Mouse (Mus musculus) layer of hippocampus, postnatal 36 days (tissue): ENCODE data around the gene Paqr7. TPM values are rescaled to one million over a fixed set of nuclear protein-coding genes. Genes with fewer than 3 reads are reported as not detected.
"Not testable (repeated sequence)": the region's sequence is repeated elsewhere in the genome, so short reads cannot be mapped to it uniquely, and the experiment has no call there.

Source experiments
- DNase-seq, 2 experiments: peaks; one replicate each; pipeline ENCODE4 v3.0.0; 2022
- total RNA-seq, 2 experiments: library from RNA; stranded (reverse); gene quantifications; 2 replicates each; pipeline ENCODE4 v1.2.3; 2021

Gene Paqr7
- total RNA-seq, 2 experiments from 2014 or later = 63.6 to 69.1 TPM

DNA sequence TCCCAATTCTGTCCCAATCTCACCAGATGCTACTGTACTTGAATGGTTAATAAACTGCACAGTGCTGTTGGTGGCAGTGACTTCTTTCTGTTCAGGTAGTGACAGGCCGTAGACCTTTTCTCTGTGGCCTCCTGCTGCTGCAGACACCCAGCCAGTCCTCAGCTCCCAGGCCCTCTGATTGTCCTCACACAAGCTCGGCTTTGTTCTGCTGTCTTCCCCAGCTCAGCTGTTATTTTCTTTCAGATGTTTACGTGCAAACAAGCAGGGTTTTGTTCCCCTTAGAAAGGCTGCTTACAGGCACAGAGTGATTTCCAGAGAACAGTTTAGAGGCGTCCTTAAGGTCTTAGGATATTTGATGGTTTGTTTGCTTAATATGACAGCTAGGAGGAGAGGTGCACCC is 22.7 kb upstream of the Paqr7 start:
- DNase-seq = no peak

DNA sequence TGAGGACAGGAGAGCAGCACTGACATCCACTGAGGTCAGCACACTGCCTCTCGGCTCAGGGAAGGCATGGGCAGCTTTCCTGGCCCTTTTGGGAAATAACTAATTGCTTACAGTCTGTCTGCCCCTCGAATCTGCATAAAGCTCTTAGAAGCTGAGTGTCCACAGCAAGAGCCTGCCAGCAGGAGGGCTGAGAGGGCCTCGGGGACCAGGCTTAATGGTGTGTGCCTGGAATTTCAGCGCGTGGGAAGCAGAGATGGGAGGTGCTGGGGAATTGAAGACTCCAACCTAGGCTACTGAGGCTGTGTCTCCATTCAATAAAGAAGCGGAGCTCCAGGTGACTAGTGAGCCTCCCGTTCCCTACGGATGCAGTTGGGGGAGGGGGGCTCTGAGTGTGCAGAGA is 22.3 kb upstream of the Paqr7 start:
- DNase-seq = no peak

DNA sequence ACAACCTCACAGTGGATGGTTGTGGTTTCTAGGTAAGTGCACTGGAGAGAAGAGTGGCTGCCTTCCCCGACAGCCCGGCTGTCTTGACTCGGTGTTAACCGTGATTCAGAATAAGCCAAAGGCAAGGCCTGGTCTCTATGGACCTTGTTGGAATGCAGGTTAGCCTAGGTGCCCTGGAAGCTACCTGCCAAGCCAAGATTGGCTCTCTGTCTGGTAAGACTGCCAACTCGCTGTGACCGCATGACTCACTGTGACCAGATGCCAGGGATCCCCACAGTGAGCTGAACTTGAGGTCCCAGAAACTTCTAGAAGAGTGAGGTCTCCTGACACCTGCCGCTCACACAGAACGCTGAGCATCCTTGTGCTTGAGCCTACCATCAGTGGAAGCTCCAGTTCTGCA is 19.6 kb upstream of the Paqr7 start:
- DNase-seq = no peak

DNA sequence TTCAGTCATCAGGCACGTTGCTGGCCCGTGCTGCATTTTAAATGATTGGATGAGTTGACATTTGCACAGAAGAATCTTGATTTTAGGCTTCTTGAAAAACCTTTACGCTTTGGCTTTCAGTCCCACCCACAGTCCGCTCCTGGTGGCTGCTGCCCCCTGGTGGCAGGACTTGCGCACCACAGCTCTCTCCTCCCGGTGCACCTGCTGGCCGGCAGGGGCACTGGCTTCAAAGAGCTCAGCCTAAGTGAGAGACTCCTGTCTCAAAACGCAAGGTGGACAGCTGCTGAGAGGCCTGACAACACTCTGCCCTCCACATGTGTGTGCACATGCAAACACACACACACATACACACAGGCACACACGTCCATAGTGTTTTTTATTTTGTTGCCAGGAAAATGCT is 18.5 kb upstream of the Paqr7 start:
- peak; percentile 91 to 93 for DNase-seq

DNA sequence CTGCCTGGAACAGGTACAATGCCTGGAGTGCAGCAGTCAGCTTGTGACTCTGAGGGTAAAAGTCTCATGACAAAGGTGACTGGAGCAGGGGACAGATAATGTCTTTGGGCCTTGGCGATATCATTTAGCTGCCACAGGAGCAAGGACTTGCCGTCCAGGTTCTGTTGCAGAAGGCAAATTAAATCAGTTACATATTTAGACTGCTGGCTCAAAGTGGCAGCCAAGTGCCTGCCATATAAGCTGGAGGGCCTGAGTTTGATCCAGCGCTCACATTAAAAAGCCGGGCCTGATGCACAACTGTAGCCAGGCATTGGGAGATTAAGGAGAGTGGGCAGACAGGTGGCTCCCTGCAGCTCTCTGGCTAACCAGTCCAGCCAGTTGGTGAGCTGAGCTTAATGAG is 16.7 kb upstream of the Paqr7 start:
- DNase-seq = no peak

- peak; percentile 68 to 69 for DNase-seq
These were observed 15.6 kb upstream of the Paqr7 start for GRCm38 (mm10) chr4:134480864-134481263.

GRCm38 (mm10) chr4:134481270-134481669 is 15.2 kb upstream of the Paqr7 start:
- no peak for DNase-seq

DNA sequence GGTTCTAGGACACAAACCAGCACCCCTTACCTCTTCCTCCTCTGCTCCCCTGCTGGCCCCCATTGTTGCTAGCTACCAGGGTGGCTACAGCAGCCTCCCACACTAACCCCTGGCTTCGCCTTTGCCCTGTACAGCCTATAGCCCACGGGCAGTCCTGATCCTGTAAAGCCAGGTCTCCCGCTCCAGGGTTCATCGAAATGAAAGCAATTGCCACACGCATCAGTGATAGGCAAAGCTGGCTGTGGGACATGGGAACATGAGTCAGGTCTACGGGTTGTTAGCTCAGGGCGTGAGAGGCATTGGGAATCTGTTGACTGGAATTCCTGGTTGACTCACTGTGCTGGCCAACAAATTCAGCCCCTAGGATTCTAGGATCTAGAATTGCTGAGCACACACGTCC is 14.1 kb upstream of the Paqr7 start:
- no peak for DNase-seq

DNA sequence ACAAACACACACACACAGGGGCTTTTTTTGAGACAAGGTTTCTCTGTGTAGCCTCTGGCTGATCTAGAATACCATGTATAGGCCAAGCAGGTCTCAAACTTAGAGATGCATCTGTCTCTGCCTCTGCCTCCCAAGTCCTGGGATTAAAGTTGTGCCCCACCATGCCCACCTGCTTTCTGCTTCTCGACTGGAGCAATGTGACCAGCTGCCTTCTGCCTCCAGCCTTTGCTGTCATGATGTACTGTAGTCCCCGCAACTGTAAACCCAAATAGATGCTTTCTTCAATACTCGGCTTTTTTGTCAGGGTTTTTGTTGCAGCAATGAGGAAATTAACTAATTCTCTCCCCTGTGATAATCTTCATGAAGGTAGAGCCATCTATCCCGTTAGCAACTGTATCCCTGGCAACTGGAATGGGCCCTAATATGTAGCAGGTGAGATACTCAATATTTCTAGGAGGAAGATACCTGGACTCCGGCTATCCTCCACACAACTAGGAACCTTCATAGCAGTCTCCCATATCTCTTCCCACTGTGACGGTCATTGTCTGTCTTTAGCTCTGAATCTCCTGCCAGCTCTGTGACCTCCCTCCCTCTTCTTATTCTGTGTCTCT is 13.3 kb upstream of the Paqr7 start:
- no peak for DNase-seq

GRCm38 (mm10) chr4:134483696-134484095 is 12.8 kb upstream of the Paqr7 start:
- DNase-seq = peak; percentile 71 to 75

DNA sequence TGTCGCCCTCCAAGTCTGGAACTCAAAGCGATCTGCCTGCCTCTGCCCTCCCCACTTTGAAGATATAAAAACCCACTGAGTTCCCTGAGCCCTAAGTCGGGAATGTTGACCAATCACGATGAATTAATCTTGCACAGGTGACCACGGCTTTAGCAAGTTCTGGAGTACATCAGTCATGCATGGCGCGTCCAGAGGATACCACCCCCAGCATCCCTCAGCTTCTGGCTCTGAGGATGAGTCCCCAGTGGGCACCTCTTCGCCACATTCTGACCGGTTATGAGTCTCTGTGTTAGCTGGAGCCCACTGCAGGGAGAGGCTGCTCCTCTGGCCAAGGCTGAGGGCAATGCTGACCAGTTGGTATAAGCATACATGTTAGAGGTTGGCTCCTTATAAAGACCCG is 12.3 kb upstream of the Paqr7 start:
- DNase-seq = no peak

DNA sequence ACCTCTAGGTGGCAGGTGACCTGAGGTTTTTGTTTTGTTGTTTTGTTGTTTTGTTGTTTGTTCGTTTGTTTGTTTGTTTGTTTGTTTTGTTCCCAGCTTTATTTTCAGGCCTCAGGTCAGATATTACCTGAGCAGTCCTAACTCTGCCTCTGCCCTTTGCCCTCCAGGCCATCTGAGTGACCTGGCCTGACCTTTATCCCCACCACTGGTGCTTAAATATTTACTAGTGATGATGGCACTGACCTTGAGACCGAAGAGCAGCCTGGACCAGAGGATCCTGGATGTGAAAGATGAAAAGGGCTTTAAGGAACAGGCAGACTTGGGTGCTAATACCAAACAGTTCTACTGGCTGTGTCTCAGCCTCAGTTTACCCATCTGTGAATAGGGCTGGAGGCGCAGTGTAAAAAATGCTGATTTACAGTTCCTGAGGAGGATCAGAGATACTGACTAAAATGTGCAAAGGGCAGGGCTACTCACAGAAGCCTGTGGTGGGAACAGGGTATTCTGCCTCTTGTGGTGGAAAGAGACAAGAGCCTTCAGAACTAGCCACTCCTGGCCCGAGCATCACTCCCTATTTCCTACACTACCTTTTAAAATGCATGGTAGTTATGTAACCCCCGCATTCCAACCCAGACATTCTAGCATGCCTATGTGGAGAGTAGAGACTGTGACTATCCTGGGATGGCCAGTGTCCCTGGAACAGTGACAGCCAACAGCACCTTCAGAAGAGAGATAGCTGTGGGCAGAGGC is 11.2 kb upstream of the Paqr7 start:
- DNase-seq = no peak

DNA sequence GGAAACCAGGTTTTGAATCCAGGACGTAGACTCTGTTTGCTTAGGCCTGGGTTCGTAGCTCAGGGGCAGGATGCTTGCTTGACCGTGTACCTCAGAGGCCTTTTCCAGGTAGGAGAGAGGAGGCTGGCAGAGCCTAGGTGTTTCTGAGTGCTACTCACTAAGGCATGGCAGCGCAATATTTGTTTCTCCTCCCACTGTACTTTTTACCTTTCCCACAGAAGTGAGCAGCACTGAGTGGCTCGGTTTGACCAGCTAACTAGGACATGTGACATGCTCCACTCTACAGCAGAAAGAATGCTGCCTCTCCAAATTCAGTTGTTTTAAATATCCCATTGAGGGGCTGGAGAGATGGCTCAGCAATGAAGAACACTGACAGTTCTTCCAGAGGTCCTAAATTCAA is 8.3 kb upstream of the Paqr7 start:
- DNase-seq = no peak

GRCm38 (mm10) chr4:134489986-134490665 is 6.4 kb upstream of the Paqr7 start:
- no peak for DNase-seq

DNA sequence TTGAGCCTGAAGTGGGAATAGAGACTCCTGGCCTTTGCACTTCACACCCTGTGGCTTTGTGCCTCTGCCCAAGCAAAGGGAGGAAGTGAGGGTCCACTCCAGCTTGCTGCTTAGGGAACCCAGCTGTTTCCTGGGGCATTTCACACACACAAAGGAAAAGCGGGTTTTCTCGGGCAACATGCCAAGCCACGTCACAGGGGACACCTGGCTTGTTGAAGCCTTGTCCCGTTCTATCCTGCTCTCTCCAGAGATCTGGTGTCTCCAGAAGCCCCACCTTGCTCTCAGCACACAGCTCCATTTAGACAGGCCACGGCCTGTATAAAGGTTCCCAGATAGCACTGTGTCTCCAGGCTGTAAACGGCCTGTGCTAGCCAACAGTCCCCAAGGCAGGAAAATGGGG is 4.8 kb upstream of the Paqr7 start:
- DNase-seq = no peak

- not testable (repeated sequence) for DNase-seq
These were observed 2.3 kb upstream of the Paqr7 start for GRCm38 (mm10) chr4:134494161-134494560.

DNA sequence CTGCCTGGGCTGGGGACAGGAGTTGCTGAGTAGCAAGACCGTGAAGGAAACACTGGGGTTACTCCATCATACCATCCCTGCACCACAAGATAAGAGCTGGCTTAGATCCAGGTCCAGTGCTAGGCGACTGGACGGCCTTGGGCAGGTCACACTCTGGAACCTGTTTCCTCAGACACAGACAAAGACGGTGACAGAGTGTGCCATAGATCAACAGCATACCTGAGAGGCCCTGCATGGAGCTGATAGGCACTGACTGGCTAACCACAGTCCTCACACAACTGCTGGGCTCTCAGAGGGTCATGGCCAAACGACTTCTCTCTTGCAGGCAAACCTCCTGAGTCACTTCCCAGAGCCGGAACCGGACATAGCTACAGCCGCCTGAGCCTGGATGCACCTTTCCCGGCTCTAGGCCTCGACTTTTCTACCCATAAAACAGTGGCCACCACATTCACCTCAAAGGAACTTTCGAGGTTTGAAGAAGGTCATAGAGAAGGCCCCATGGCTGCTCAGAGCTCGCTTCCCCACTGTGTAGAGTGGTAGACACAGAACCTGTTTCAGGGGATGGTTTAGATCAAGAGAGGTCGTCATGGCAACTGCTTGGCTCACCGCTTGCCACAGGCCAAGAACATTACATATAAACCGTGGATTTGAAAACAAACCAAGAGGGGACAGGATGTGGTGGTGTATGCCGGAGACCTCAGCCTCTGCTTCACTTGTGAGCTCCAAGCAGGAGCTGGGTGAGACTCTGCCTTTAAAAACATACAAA is 1.5 kb upstream of the Paqr7 start:
- DNase-seq = no peak

DNA sequence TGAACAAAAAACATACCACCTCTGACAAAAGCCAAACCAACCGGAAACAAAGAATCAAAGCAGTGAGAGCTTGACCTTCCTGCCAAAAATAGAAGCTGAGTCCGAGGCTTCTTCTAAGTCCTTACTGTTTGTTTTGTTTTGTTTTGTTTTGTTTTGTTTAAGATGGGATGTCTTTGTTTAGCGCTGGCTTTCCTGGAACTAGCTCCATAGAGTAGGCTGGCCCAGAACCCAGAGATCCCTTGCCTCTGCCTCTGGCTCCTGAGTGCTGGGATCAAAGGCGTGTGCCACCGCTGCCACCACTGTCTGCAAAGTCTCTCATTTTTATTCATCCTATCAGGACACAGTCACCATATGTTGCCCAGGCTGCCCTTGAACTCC is 962 bp upstream of the Paqr7 start:
- no peak for DNase-seq

- no peak for DNase-seq
These were observed 726 bp downstream of the Paqr7 start for GRCm38 (mm10) chr4:134497223-134497622.

GRCm38 (mm10) chr4:134497986-134498731 is 1.7 kb downstream of the Paqr7 start:
- peak in 1 of 2 experiments; percentile 50 for DNase-seq

- not testable (repeated sequence) for DNase-seq
These were observed 2.5 kb downstream of the Paqr7 start for GRCm38 (mm10) chr4:134498983-134499382.

DNA sequence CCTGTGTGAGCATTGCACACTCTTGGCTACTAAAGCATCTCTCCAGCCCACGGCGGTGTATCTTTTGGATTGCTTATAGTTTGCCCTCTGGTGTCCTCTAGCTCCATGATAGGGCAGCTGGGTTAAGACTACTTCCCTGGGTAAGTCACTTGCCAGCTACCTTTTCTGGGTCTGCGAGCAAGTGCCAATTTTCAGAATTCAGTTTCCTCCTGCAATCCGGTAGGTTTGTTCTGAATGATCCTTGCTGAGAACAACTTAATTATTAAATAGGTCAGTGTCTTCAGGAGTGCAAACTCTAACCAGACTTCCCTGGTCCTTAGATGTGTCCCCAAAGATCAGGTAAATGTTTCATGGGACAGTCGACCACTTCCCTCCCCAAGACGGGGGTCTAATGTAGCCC is 4.6 kb downstream of the Paqr7 start:
- DNase-seq = no peak
